Mouse (Mus musculus): Measurements from ENCODE around the gene Jak1. TPM values are rescaled to one million over a fixed set of nuclear protein-coding genes. Genes with fewer than 3 reads are reported as not detected.

Jak1 gene
- polyA plus RNA-seq, 1 experiment from 2014 or later: 84.5 TPM

- Histone ChIP-seq H3K9ac (no peak overlapping the region), H3K27ac (no peak overlapping the region), H3K36me3 (no peaks in the 10 kb centered on the region), H3K4me1 (peaks cover 19% of the 10 kb centered on the region; the same call in 1 of the 2 replicates), H3K4me3 (replicated peaks) (no peak overlapping the region), H3K9me3 (no peaks in the 10 kb centered on the region), H3K27me3 (replicated peaks) (no peaks in the 10 kb centered on the region), H3K4me2 (no peak overlapping the region)
- WGBS: 85% methylated on average over 8 of the region's 8 CpGs
- ATAC-seq (ENCODE audit: insufficient read depth, low FRiP score, low read depth): no peak
Measured at GRCm38 (mm10) chr4:101199433-101200081, 65.5 kb downstream of the Jak1 start.

- H3K9me3 ChIP-seq: no peaks in the 10 kb centered on the region
- 28% methylated on average over 2 of the region's 2 CpGs for WGBS
Measured at GRCm38 (mm10) chr4:101198333-101198732, 66.7 kb downstream of the Jak1 start.

GRCm38 (mm10) chr4:101197421-101198170 is 67.5 kb downstream of the Jak1 start:
- Histone ChIP-seq H3K9me3 (no peaks in the 10 kb centered on the region), H3K4me1 (peaks cover 12% of the 10 kb centered on the region; the same call in 1 of the 2 replicates), H3K27ac (no peak overlapping the region), H3K27me3 (replicated peaks) (no peaks in the 10 kb centered on the region), H3K36me3 (no peaks in the 10 kb centered on the region), H3K4me3 (replicated peaks) (no peak overlapping the region), H3K9ac (no peak overlapping the region), H3K4me2 (no peak overlapping the region)
- no peak for ATAC-seq (ENCODE audit: insufficient read depth, low FRiP score, low read depth)
- WGBS: 41% methylated on average over 9 of the region's 9 CpGs

More at GRCm38 (mm10) chr4:101198333-101198732, 66.7 kb downstream of the Jak1 start:
- ATAC-seq (ENCODE audit: insufficient read depth, low FRiP score, low read depth): peak; percentile 22; the same call in 1 of the 2 replicates
- Histone ChIP-seq H3K27me3 (replicated peaks) (no peaks in the 10 kb centered on the region), H3K9ac (no peak overlapping the region), H3K4me1 (peaks cover 19% of the 10 kb centered on the region; the same call in 1 of the 2 replicates), H3K36me3 (no peaks in the 10 kb centered on the region), H3K4me3 (replicated peaks) (no peak overlapping the region), H3K4me2 (no peak overlapping the region), H3K27ac (no peak overlapping the region)

- H3K4me2 ChIP-seq: no peak overlapping the region
- H3K9me3 ChIP-seq: no peaks in the 10 kb centered on the region
- H3K27me3 ChIP-seq (replicated peaks): no peaks in the 10 kb centered on the region
- H3K4me1 ChIP-seq: peaks cover 12% of the 10 kb centered on the region; the same call in 1 of the 2 replicates
- 64% methylated on average over 2 of the region's 2 CpGs for WGBS
- H3K4me3 ChIP-seq (replicated peaks): no peak overlapping the region
- H3K36me3 ChIP-seq: no peaks in the 10 kb centered on the region
- no peak for ATAC-seq (ENCODE audit: insufficient read depth, low FRiP score, low read depth)
- no peak overlapping the region for H3K27ac ChIP-seq
- H3K9ac ChIP-seq: no peak overlapping the region
Measured at GRCm38 (mm10) chr4:101196407-101196806, 68.7 kb downstream of the Jak1 start.

GRCm38 (mm10) chr4:101194170-101194569 is 70.9 kb downstream of the Jak1 start:
- Histone ChIP-seq H3K9me3 (no peaks in the 10 kb centered on the region), H3K9ac (no peak overlapping the region), H3K4me2 (no peak overlapping the region), H3K36me3 (no peaks in the 10 kb centered on the region), H3K4me3 (replicated peaks) (no peak overlapping the region), H3K4me1 (peaks cover 12% of the 10 kb centered on the region; the same call in 1 of the 2 replicates), H3K27me3 (replicated peaks) (no peaks in the 10 kb centered on the region), H3K27ac (no peak overlapping the region)
- no peak for ATAC-seq (ENCODE audit: insufficient read depth, low FRiP score, low read depth)
- 69% methylated on average over 1 of the region's 1 CpGs for WGBS

- no peak overlapping the region for H3K27ac ChIP-seq
- WGBS: 81% methylated on average over 5 of the region's 5 CpGs
Measured at GRCm38 (mm10) chr4:101192241-101192976, 72.7 kb downstream of the Jak1 start.

GRCm38 (mm10) chr4:101187381-101187780 is 77.7 kb downstream of the Jak1 start:
- ATAC-seq (ENCODE audit: insufficient read depth, low FRiP score, low read depth): no peak
- Histone ChIP-seq H3K4me1 (peaks cover 6% of the 10 kb centered on the region; the same call in 1 of the 2 replicates), H3K9me3 (no peaks in the 10 kb centered on the region), H3K27me3 (replicated peaks) (no peaks in the 10 kb centered on the region), H3K9ac (no peak overlapping the region), H3K4me2 (no peak overlapping the region), H3K4me3 (replicated peaks) (no peak overlapping the region), H3K27ac (no peak overlapping the region), H3K36me3 (peaks cover 9% of the 10 kb centered on the region; the same call in 1 of the 2 replicates)
- WGBS: 86% methylated on average over 4 of the region's 4 CpGs

More at GRCm38 (mm10) chr4:101192241-101192976, 72.7 kb downstream of the Jak1 start:
- H3K9ac ChIP-seq: no peak overlapping the region
- no peak overlapping the region for H3K4me3 ChIP-seq (replicated peaks)
- no peaks in the 10 kb centered on the region for H3K27me3 ChIP-seq (replicated peaks)
- H3K36me3 ChIP-seq: 0 out of 2 replicates have a peak, but pooled peaks cover 5% of the 10 kb centered on the region
- no peak overlapping the region for H3K4me2 ChIP-seq
- 0 out of 2 replicates have a peak, but pooled peaks cover 1% of the 10 kb centered on the region for H3K4me1 ChIP-seq
- peak; percentile 75; the same call in 1 of the 2 replicates for ATAC-seq (ENCODE audit: insufficient read depth, low FRiP score, low read depth)
- H3K9me3 ChIP-seq: no peaks in the 10 kb centered on the region

- Histone ChIP-seq H3K36me3 (peaks cover 12% of the 10 kb centered on the region), H3K4me2 (no peak overlapping the region)
- WGBS: 75% methylated on average over 5 of the region's 5 CpGs
Measured at GRCm38 (mm10) chr4:101186591-101186990, 78.5 kb downstream of the Jak1 start.

GRCm38 (mm10) chr4:101185216-101185615 is 79.9 kb downstream of the Jak1 start:
- Histone ChIP-seq H3K36me3 (peaks cover 17% of the 10 kb centered on the region), H3K27me3 (replicated peaks) (no peaks in the 10 kb centered on the region), H3K4me1 (peaks cover 6% of the 10 kb centered on the region; the same call in 1 of the 2 replicates), H3K27ac (no peak overlapping the region; the same call in 1 of the 2 replicates), H3K4me2 (no peak overlapping the region), H3K9ac (no peak overlapping the region), H3K9me3 (no peaks in the 10 kb centered on the region), H3K4me3 (replicated peaks) (no peak overlapping the region)
- no peak for ATAC-seq (ENCODE audit: insufficient read depth, low FRiP score, low read depth)
- 43% methylated on average over 3 of the region's 3 CpGs for WGBS

More at GRCm38 (mm10) chr4:101186591-101186990, 78.5 kb downstream of the Jak1 start:
- Histone ChIP-seq H3K9me3 (no peaks in the 10 kb centered on the region), H3K27ac (no peak overlapping the region), H3K4me1 (peaks cover 6% of the 10 kb centered on the region; the same call in 1 of the 2 replicates), H3K4me3 (replicated peaks) (no peak overlapping the region), H3K9ac (no peak overlapping the region), H3K27me3 (replicated peaks) (no peaks in the 10 kb centered on the region)
- ATAC-seq (ENCODE audit: insufficient read depth, low FRiP score, low read depth): no peak

GRCm38 (mm10) chr4:101182603-101183011 is 82.5 kb downstream of the Jak1 start:
- peak; percentile 63; the same call in 1 of the 2 replicates for ATAC-seq (ENCODE audit: insufficient read depth, low FRiP score, low read depth)
- peaks cover 21% of the 10 kb centered on the region for H3K36me3 ChIP-seq
- no peak overlapping the region for H3K4me3 ChIP-seq (replicated peaks)
- peaks cover 6% of the 10 kb centered on the region; the same call in 1 of the 2 replicates for H3K4me1 ChIP-seq
- H3K27ac ChIP-seq: peak overlapping the region; percentile 71
- no peak overlapping the region for H3K4me2 ChIP-seq
- 36% methylated on average over 9 of the region's 9 CpGs for WGBS
- no peaks in the 10 kb centered on the region for H3K27me3 ChIP-seq (replicated peaks)
- no peak overlapping the region for H3K9ac ChIP-seq
- no peaks in the 10 kb centered on the region for H3K9me3 ChIP-seq

- 71% methylated on average over 5 of the region's 5 CpGs for WGBS
- Histone ChIP-seq H3K9ac (no peak overlapping the region), H3K9me3 (no peaks in the 10 kb centered on the region), H3K36me3 (peaks cover 31% of the 10 kb centered on the region), H3K27ac (no peak overlapping the region), H3K4me1 (peaks cover 5% of the 10 kb centered on the region; the same call in 1 of the 2 replicates), H3K27me3 (replicated peaks) (no peaks in the 10 kb centered on the region), H3K4me3 (replicated peaks) (no peak overlapping the region), H3K4me2 (no peak overlapping the region)
- ATAC-seq (ENCODE audit: insufficient read depth, low FRiP score, low read depth): no peak
Measured at GRCm38 (mm10) chr4:101180681-101181080, 84.4 kb downstream of the Jak1 start.
